In the genomic region with DNA sequence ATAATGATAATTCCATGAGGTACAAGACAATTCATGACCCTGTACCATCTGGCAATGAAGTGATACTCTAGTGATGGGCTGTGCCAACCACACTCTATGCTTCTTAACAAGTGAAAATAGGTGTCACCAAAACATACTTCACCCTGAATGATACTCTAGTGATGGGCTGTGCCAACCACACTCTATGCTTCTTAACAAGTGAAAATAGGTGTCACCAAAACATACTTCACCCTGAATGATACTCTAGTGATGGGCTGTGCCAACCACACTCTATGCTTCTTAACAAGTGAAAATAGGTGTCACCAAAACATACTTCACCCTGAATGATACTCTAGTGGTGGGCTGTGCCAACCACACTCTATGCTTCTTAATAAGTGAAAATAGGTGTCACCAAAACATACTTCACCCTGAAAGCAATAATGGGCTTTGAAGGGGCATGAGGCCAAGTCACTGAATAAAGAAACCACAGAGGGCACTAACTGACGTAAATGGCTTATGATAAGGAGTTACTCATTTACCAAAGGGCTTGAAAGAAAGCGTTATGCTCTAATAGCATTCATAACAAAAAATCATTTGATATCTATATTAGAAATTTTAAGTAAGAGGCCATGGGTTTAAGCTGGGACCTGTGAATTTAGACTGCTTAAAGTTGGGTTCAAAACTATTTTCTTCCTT, we compare ENCODE assay signal across 8 mouse cellular contexts.
A peak's percentile ranks its signal among the peaks of the same experiment; 100 is the strongest.
DNase-seq lines count a peak whose midpoint lies in the region; ATAC-seq and TF ChIP-seq lines count a peak whose summit lies in the region.
"Not testable (repeated sequence)": the region's sequence is repeated elsewhere in the genome, so short reads cannot be mapped to it uniquely, and the experiment has no call there.

No protein-coding gene starts in this region.

- not testable (repeated sequence) for H3K9ac ChIP-seq in intestine, embryonic 16.5 days (ENCODE audit: low read depth, low read length); stomach, embryonic 15.5 days

- not testable (repeated sequence) for H3K4me3 ChIP-seq in intestine, embryonic 16.5 days (ENCODE audit: low read length); stomach, embryonic 15.5 days (replicated peaks)

- not testable (repeated sequence) for H3K36me3 ChIP-seq in intestine, embryonic 16.5 days (ENCODE audit: control insufficient read depth, insufficient read depth, low read length); stomach, embryonic 15.5 days

- TF ChIP-seq POLR2A in brain, embryonic 14.5 days (IDR thresholded peaks at IDR 0.05; ENCODE audit: borderline replicate concordance, extremely low read depth, insufficient read depth, insufficient read length, poor library complexity, severe bottlenecking), result not testable (repeated sequence)

- peak; percentile 62 for ATAC-seq in intestine, embryonic 16.5 days
- peak; percentile 41; the same call in 1 of the 2 replicates for ATAC-seq in megakaryocyte-erythroid progenitor cell, adult 5-6 weeks (replicated peaks; ENCODE audit: low FRiP score, low TSS enrichment, poor library complexity, severe bottlenecking)
- peak; percentile 19; the same call in 1 of the 2 replicates for ATAC-seq in neutrophil, adult 5-6 weeks (ENCODE audit: extremely low read depth, insufficient number of reproducible peaks, low FRiP score, poor library complexity, severe bottlenecking)
- peak; percentile 43; the same call in 1 of the 2 replicates for ATAC-seq in stomach, embryonic 15.5 days (ENCODE audit: insufficient read depth, low FRiP score, low read depth)

- H3K4me2 ChIP-seq in intestine, embryonic 16.5 days (ENCODE audit: low read depth, low read length); stomach, embryonic 15.5 days: not testable (repeated sequence)

- H3K27ac ChIP-seq in intestine, embryonic 16.5 days (ENCODE audit: low read length); stomach, embryonic 15.5 days: not testable (repeated sequence)

- not testable (repeated sequence) for H3K9me3 ChIP-seq in intestine, embryonic 16.5 days (ENCODE audit: control insufficient read depth, low read length); stomach, embryonic 15.5 days

- DNase-seq in 3T3-L1 (ENCODE audit: low read depth, low spot score), result peak; percentile 34
- DNase-seq in brain, embryonic 14.5 days (ENCODE audit: low read depth), result peak; percentile 12
- DNase-seq in large intestine, adult 2 months (ENCODE audit: low read depth, low spot score), result peak; percentile 53
- peak; percentile 27 for DNase-seq in lung, postnatal 36 days

- not testable (repeated sequence) for TF ChIP-seq CTCF in brain, embryonic 14.5 days (IDR thresholded peaks at IDR 0.05; ENCODE audit: borderline replicate concordance, extremely low read depth, insufficient read depth, insufficient read length)

- H3K27me3 ChIP-seq in intestine, embryonic 16.5 days (replicated peaks; ENCODE audit: control insufficient read depth, insufficient read depth, low read length); stomach, embryonic 15.5 days (replicated peaks): not testable (repeated sequence)

- H3K4me1 ChIP-seq in intestine, embryonic 16.5 days (ENCODE audit: control insufficient read depth, insufficient read depth, low read length); stomach, embryonic 15.5 days: not testable (repeated sequence)

- WGBS in intestine, embryonic 16.5 days, result 73% methylated on average over 2 of the region's 2 CpGs
- WGBS in large intestine, adult 2 months, result 34% methylated on average over 2 of the region's 2 CpGs
- WGBS in stomach, embryonic 15.5 days, result 65% methylated on average over 2 of the region's 2 CpGs
